Mouse (Mus musculus) hindbrain, embryonic 11.5 days (tissue): ENCODE data around the gene Tmem41b. TPM values are rescaled to one million over a fixed set of nuclear protein-coding genes. Genes with fewer than 3 reads are reported as not detected.

Experiments
- ATAC-seq: fragments of 200-750 bp; cut with Nextera tagmentation; 2 replicates; pipeline ENCODE4 v1.8.0; 2017; ENCODE audit warnings: mild to moderate bottlenecking, moderate TSS enrichment, moderate library complexity; ENCODE audit not compliant: low FRiP score
- DNase-seq: peaks from one replicate; pipeline ENCODE4 v3.0.0-alpha.2; 2015; ENCODE audit warnings: low spot score
- H3K27ac ChIP-seq: fragments of 300-500 bp; sonication (generic); 2 replicates; pipeline ENCODE4 v1.5.1; 2014; ENCODE audit warnings: mild to moderate bottlenecking, low read depth, low read length
- H3K27me3 ChIP-seq: fragments of 300-500 bp; sonication (generic); 2 replicates; pipeline ENCODE4 v1.6.1; 2014; ENCODE audit warnings: mild to moderate bottlenecking, low read length, moderate library complexity, mixed read lengths; ENCODE audit not compliant: control insufficient read depth, insufficient read depth
- H3K36me3 ChIP-seq: fragments of 300-500 bp; sonication (generic); 2 replicates; pipeline ENCODE4 v1.6.1; 2014; ENCODE audit warnings: mild to moderate bottlenecking, low read length, moderate library complexity, mixed read lengths; ENCODE audit not compliant: control insufficient read depth, insufficient read depth
- H3K4me1 ChIP-seq: fragments of 300-500 bp; sonication (generic); replicated peaks from 2 replicates; pipeline ENCODE4 v1.6.1; 2014; ENCODE audit warnings: low read length, mixed read lengths; ENCODE audit not compliant: control insufficient read depth, insufficient read depth
- H3K4me2 ChIP-seq: fragments of 300-500 bp; sonication (generic); replicated peaks from 2 replicates; pipeline ENCODE4 v1.6.1; 2014; ENCODE audit warnings: mild to moderate bottlenecking, low read depth, low read length
- H3K4me3 ChIP-seq: fragments of 300-500 bp; sonication (generic); 2 replicates; pipeline ENCODE4 v1.5.1; 2014; ENCODE audit warnings: low read depth, low read length
- H3K9ac ChIP-seq: fragments of 300-500 bp; sonication (generic); 2 replicates; pipeline ENCODE4 v1.6.1; 2014; ENCODE audit warnings: low read depth, low read length
- H3K9me3 ChIP-seq: fragments of 300-500 bp; sonication (generic); 2 replicates; pipeline ENCODE4 v1.6.1; 2016; ENCODE audit warnings: low read length; ENCODE audit not compliant: control insufficient read depth
- WGBS: fragments of 180-500 bp; shearing (Covaris S2); extraction: QIAGEN DNeasy Blood & Tissue Kit; methylation state at CpG from one replicate; pipeline ENCODE4 v1.1.7; 2014; 5-methylcytosine and 5-hydroxymethylcytosine counted together
- polyA plus RNA-seq: library from polyadenylated mRNA; unstranded; fragments of >200 nt; fragmentation: Nextera tagmentation; extraction: Ambion mirVana; gene quantifications from 2 replicates; pipeline ENCODE4 v1.2.1, GENCODE M21; 2014

Tmem41b gene
- polyA plus RNA-seq, 1 experiment from 2014 or later = 84.8 TPM

GRCm38 (mm10) chr7:109957996-109958789, 28.5 kb downstream of the Tmem41b start:
- Histone ChIP-seq H3K4me2 (peak overlapping the region; percentile 65), H3K27ac (no peak overlapping the region), H3K9me3 (no peaks in the 10 kb centered on the region), H3K27me3 (no peaks in the 10 kb centered on the region), H3K4me1 (0 out of 2 replicates have a peak, but pooled peaks cover 6% of the 10 kb centered on the region), H3K36me3 (no peaks in the 10 kb centered on the region), H3K4me3 (peak overlapping the region; percentile 88), H3K9ac (peak overlapping the region; percentile 97; the same call in 1 of the 2 replicates)
- WGBS = 75% methylated on average over 8 of the region's 8 CpGs
- no peak for ATAC-seq
- no peak for DNase-seq

DNA sequence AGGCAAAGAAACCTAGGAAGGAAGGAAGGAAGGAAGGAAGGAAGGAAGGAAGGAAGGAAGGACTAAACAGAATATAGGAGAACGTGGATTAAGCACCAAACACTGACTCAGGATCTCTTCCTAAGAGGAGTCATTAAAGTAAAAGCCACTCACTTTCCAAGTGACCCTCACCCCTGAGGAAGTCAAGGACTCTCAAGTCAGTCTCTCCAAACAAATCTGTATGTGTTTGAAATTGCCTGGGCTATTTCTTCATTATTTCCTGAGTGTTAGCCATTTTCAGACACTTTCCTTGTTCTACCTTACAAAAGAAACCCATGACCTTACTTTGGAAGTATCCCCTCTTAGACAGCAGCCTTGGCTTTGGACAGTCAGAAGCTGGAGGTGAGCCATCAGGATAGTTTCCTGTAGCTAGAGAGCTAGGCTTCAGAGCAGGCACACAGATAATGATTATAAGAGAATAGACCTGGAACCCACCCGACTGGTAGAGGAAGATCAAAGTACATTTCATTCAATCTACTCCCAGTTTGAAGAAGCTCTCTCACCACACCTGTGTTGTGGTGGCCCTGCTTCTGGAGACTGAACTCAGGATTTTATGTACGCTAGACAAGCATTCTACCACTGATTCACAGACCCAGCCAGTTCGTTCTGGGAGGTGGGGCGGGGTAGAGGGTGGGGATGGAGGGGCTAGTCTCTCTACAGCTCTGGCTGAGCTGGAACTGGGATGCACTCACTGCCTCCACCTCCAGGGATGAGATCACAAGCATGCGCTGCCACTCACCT, 31.9 kb downstream of the Tmem41b start:
- Histone ChIP-seq H3K9me3 (no peaks in the 10 kb centered on the region), H3K9ac (no peak overlapping the region), H3K4me2 (no peak overlapping the region), H3K36me3 (no peaks in the 10 kb centered on the region), H3K27ac (no peak overlapping the region), H3K4me1 (0 out of 2 replicates have a peak, but pooled peaks cover 6% of the 10 kb centered on the region), H3K4me3 (no peak overlapping the region), H3K27me3 (no peaks in the 10 kb centered on the region)
- no peak for DNase-seq
- ATAC-seq = no peak
- 69% methylated on average over 6 of the region's 6 CpGs for WGBS

DNA sequence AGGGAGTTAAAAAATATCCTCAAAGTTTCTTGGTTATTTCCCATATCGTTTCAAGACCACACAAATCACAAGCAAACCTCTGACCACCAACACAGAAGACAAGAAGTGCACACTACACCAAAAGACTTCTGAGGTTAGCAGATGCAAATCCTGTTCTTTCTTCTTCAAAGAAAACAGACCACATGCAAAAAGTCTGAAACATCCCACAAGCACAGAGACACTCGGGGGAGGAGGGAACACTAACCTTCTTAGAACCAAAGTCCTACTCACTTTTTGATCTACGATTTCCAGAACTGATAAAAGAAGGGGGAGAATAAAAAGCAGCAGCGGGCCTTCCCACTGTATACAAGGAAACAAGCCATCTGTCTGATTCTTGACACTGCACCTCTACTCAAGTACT, 35.4 kb downstream of the Tmem41b start:
- Histone ChIP-seq H3K36me3 (no peaks in the 10 kb centered on the region), H3K4me3 (no peak overlapping the region), H3K27ac (no peak overlapping the region), H3K9me3 (no peaks in the 10 kb centered on the region), H3K9ac (no peak overlapping the region), H3K4me1 (no peaks in the 10 kb centered on the region), H3K27me3 (no peaks in the 10 kb centered on the region), H3K4me2 (no peak overlapping the region)
- 79% methylated on average over 4 of the region's 4 CpGs for WGBS
- DNase-seq (no peak), ATAC-seq (no peak)

DNA sequence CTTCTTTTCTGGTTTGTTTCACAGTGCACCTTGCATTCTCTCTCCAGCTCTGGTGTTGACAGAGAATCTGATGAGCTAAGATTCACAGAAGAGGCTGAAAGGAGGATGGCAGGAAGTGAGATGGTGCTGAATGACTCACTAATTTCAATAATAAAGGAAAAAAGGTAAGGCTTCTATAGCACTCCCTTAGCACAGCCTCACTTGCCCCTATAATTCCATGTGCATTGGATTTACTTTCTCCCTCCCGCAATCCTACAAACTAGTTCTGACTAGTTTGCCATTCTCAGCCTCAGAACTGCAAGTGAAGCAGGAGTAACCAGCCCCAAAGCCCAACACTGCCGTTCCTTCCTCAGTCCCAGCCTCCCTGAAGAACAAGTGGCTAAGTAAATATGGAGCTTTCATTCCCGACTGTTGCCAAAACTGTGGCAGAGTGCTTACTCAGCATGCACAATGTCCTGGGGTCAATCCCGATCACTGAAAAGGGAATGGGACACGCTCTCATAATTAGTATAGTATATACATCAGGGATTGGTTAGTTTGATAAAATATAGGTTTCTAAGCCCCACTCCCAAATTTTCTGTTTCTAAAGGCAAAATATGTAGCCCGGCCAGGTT, 42.2 kb downstream of the Tmem41b start:
- Histone ChIP-seq H3K4me2 (no peak overlapping the region), H3K9ac (no peak overlapping the region), H3K4me3 (no peak overlapping the region), H3K4me1 (no peaks in the 10 kb centered on the region), H3K9me3 (no peaks in the 10 kb centered on the region), H3K27ac (no peak overlapping the region), H3K27me3 (no peaks in the 10 kb centered on the region), H3K36me3 (no peaks in the 10 kb centered on the region)
- no peak for ATAC-seq
- 63% methylated on average over 6 of the region's 6 CpGs for WGBS
- DNase-seq = no peak

GRCm38 (mm10) chr7:109929628-109930027, 57.1 kb downstream of the Tmem41b start:
- H3K4me1 ChIP-seq = no peaks in the 10 kb centered on the region
- no peaks in the 10 kb centered on the region for H3K9me3 ChIP-seq
- no peak for DNase-seq
- no peak for ATAC-seq
- 0 out of 2 replicates have a peak, but pooled peaks cover 3% of the 10 kb centered on the region for H3K36me3 ChIP-seq
- no peak overlapping the region for H3K9ac ChIP-seq
- no peaks in the 10 kb centered on the region for H3K27me3 ChIP-seq
- H3K4me2 ChIP-seq = no peak overlapping the region
- H3K4me3 ChIP-seq = no peak overlapping the region
- H3K27ac ChIP-seq = no peak overlapping the region

- H3K27ac ChIP-seq = no peak overlapping the region
- DNase-seq = no peak
- ATAC-seq = no peak
- H3K4me2 ChIP-seq = no peak overlapping the region
- no peaks in the 10 kb centered on the region for H3K4me1 ChIP-seq
- no peaks in the 10 kb centered on the region for H3K27me3 ChIP-seq
- 0 out of 2 replicates have a peak, but pooled peaks cover 2% of the 10 kb centered on the region for H3K36me3 ChIP-seq
- no peaks in the 10 kb centered on the region for H3K9me3 ChIP-seq
- no peak overlapping the region for H3K9ac ChIP-seq
- H3K4me3 ChIP-seq = no peak overlapping the region
- 92% methylated on average over 6 of the region's 6 CpGs for WGBS
Observed at GRCm38 (mm10) chr7:109928365-109928764, 58.4 kb downstream of the Tmem41b start.

DNA sequence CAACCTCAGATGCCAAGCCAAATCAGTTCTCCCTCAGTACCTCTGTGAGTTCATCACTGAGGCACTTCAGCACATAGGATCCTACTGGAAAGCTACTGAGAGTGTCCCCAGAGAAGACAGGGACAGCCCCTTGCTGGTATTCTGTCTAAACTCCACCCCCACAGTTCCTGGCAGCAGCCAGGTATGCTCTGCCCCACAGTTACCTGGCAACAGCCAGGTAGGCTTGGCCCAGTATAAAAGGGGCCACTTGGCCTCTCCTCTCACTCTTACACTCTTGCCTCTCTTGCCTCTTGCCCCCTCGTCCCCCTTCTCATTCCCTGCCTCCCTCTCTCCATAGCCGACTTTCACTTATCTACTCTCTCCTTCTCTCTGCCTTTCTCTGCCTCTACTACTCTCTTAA, 61.8 kb downstream of the Tmem41b start:
- Histone ChIP-seq H3K27me3 (no peaks in the 10 kb centered on the region), H3K9ac (no peak overlapping the region), H3K4me3 (no peak overlapping the region), H3K36me3 (no peaks in the 10 kb centered on the region; the same call in 1 of the 2 replicates), H3K9me3 (no peaks in the 10 kb centered on the region), H3K4me2 (no peak overlapping the region), H3K27ac (no peak overlapping the region), H3K4me1 (no peaks in the 10 kb centered on the region)
- 77% methylated on average over 2 of the region's 2 CpGs for WGBS
- ATAC-seq (no peak), DNase-seq (no peak)

GRCm38 (mm10) chr7:109922889-109923288, 63.8 kb downstream of the Tmem41b start:
- H3K27me3 ChIP-seq = no peaks in the 10 kb centered on the region
- 92% methylated on average over 4 of the region's 4 CpGs for WGBS
- no peak for ATAC-seq

More at GRCm38 (mm10) chr7:109922889-109923288, 63.8 kb downstream of the Tmem41b start:
- no peak overlapping the region for H3K27ac ChIP-seq
- no peak overlapping the region for H3K4me3 ChIP-seq
- H3K36me3 ChIP-seq = peaks cover 7% of the 10 kb centered on the region; the same call in 1 of the 2 replicates
- H3K9me3 ChIP-seq = no peaks in the 10 kb centered on the region
- H3K4me2 ChIP-seq = no peak overlapping the region
- H3K4me1 ChIP-seq = no peaks in the 10 kb centered on the region
- DNase-seq = no peak
- no peak overlapping the region for H3K9ac ChIP-seq
